Mouse (Mus musculus) ES-CJ7 (cell line): Measurements from ENCODE around the gene Dnal1.

Experiments used
- DNase-seq: peaks from one replicate; pipeline ENCODE4 v3.0.0; 2011; ENCODE audit warnings: low read depth, low spot score

Dnal1 gene

GRCm38 (mm10) chr12:84185547-84185946, 71.4 kb downstream of the Dnal1 start:
- DNase-seq = no peak

- DNase-seq = peak; percentile 70
Observed at GRCm38 (mm10) chr12:84186536-84186935, 72.4 kb downstream of the Dnal1 start.

- no peak for DNase-seq
Observed at GRCm38 (mm10) chr12:84186950-84187349, 72.8 kb downstream of the Dnal1 start.

DNA sequence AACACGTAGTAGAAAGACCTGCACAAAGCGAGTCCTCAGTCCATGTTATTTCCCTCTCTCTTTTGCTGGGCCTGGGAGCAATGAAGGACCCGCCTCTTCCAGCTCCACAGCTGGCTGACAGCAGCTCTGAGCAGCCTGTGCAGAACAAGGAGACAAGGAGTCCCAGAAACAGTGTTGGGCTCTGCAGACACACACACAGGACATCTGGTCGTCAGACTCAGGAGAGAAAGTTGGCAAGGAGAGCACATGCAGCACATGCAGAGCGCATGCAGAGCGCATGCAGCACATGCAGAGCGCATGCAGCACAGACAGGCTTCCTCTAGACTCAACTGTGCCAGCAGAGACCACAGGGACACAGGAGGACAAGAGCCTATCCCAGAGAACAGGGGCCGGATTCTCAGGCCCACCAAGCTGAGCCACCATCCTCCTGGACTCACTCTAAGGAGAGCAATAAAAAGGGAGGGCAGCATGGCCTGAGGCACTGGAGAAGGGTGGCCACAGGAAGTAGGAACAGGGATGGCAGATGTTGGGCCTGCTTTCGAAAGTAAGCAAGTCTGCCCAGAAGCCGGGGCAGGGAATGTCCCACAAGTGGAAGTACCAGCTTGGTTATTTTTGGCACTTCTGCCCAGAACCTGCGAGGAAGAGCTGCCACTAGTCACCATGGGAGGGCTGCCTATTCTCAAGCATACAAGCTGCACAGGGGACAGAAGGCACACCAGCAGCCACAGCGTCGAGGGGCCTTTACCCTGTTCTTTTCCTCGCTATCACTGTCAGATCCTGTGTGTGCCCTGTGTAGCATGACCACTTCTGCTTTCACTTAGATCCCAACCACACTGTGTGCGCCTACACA, 73.8 kb downstream of the Dnal1 start:
- DNase-seq = no peak

DNA sequence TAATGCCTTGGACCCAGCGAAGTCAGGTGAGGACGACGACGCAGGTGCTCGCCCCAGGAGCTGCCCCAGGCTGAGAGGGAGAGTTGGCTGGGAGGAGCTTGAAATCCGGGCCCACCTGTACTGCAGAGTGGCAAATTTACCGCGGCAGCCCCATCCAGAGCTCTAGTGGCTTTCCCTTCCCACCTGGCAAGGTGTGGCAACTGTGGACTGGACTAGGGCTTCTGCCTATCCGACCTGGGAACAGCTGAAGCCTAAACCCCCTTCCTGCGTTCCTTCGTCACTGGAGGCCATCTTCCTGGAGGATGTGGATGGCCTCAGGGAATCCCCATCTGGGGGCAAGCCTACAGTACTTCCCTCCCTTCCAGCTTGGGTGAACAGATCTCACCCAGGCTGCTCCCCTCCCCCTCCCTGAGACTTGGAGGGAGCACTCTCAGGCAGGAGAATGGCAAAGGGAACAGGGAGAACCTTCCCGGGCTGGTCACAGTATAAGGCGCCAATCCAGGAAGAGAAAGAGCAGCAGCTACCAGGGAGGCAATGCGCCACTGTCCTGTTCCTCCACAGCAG, 74.8 kb downstream of the Dnal1 start:
- DNase-seq = peak; percentile 52

DNA sequence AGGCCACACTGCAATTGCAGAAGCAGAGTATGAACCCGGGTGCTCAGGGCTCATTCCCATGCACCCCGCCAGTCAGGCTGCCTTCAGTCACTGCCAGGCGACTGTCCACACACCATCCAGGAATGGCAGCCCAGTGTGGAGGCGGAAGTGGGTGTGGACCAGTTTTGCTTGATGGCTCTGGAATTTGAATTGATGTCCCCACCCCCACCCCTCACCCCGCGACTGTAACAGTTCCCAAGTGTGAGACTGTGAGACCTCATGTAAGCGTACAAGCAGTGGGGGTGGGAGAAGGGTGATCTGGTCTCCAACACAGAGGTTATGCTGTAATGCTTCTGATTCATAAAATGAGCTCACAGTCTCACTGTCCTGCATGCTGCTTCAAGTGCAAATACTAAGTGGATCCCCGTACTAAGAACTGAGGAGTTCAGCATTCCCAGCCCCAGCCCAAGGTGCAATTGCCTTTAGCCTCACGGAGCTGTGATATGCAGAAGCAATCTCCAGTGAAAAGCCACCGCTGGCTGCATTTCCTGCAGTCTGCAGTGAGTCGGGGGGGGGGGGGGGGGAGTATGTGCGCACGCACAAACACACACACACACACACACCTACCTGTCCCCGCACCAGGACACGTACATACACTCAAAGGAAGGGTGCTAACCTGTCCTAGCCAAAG, 76.1 kb downstream of the Dnal1 start:
- peak; percentile 90 for DNase-seq

GRCm38 (mm10) chr12:84191190-84191589, 77.0 kb downstream of the Dnal1 start:
- no peak for DNase-seq

DNA sequence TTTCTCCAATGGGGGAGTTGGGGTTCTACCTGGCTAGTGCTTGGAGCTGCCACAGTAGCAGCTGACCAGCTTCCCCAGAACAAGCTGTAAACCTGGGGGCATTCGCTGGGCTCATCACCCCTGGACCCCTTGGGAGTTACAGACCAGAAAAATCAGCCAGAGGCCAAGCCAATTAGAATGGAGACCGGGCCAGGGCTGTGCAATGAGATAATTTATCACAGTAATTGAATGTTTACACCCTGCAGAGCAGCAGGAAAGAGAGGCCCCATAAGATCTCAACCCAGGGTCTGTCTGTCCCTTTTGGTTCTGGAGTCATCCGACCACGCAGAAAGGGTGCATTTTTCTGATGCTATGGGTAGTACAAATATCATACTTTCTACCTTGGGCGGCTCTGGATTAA, 77.6 kb downstream of the Dnal1 start:
- DNase-seq = no peak

- no peak for DNase-seq
Observed at GRCm38 (mm10) chr12:84192280-84192679, 78.1 kb downstream of the Dnal1 start.

GRCm38 (mm10) chr12:84192741-84193641, 78.8 kb downstream of the Dnal1 start:
- DNase-seq = no peak

- DNase-seq = peak; percentile 92
Observed at GRCm38 (mm10) chr12:84193642-84194399, 79.7 kb downstream of the Dnal1 start.

DNA sequence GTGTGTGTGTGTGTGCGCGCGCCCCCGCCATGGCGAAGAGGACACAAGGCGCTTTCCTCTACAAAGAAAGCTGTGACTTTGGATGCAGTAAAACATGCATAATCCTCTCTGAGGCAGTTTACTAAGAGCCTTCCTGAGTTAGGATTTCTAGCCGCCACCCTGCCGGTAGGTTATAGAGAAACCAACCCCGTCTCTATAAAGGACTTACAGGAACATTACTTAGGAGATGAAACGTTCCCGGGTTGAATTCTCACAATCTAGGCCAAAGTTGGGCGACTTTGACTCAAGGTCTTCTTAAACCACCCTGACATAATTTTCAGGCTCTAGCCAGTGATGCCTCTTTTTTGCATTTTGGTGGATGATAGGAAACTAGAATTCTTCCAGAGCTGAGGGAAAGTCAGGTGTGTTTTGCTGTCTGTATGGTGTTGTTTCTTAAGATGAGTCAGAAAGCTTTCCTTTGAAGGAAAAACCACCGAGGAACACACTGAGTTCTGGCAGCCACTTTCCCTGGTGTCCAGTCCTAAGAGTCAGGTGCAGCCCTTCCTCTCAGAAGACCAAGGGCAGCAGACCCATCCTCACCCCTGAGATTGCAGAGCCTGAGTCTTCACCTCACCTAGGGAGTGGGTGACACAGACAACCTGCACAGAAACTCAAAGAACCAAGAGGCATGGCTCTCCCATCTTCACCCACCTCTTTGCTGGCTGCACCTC, 80.4 kb downstream of the Dnal1 start:
- no peak for DNase-seq

DNA sequence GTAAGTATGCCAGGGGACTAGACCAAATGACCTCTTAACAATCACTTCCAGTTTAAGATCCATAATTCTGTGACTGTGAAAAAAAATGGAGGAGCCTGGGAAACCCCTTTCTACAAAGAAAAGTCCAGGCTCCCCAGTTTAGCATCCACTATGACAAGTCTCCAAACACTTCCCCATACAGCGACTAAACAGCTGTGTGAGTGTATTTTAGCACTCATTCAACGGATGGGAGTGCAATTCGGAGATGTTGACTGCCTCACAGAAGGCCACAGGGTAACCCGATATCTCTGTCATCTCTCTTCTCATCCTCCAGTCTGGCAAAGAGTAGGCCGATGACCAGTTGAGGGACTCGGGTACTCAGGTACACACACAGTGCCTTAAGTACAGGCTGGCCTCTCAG, 81.0 kb downstream of the Dnal1 start:
- DNase-seq = no peak
